Mouse (Mus musculus) limb, embryonic 12.5 days (tissue): ENCODE measurements around the gene 1520401A03Rik. TPM values are rescaled to one million over a fixed set of nuclear protein-coding genes. Genes with fewer than 3 reads are reported as not detected.

ENCODE experiments used
- ATAC-seq: fragments of 200-750 bp; cut with Nextera tagmentation; 2 replicates; pipeline ENCODE4 v1.8.0; 2017; ENCODE audit warnings: low read depth, moderate TSS enrichment; ENCODE audit not compliant: insufficient number of reproducible peaks, insufficient read depth, low FRiP score, low TSS enrichment
- H3K27ac ChIP-seq: fragments of 300-500 bp; sonication (generic); 2 replicates; pipeline ENCODE4 v1.5.1; 2016; ENCODE audit warnings: mild to moderate bottlenecking, moderate library complexity
- H3K27me3 ChIP-seq: fragments of 300-500 bp; sonication (generic); 2 replicates; pipeline ENCODE4 v1.6.1; 2016; ENCODE audit warnings: mild to moderate bottlenecking, moderate library complexity
- H3K36me3 ChIP-seq: fragments of 300-500 bp; sonication (generic); 2 replicates; pipeline ENCODE4 v1.6.1; 2016; ENCODE audit warnings: mild to moderate bottlenecking, moderate library complexity
- H3K4me1 ChIP-seq: fragments of 300-500 bp; sonication (generic); replicated peaks from 2 replicates; pipeline ENCODE4 v1.6.1; 2016
- H3K4me2 ChIP-seq: fragments of 300-500 bp; sonication (generic); 2 replicates; pipeline ENCODE4 v1.6.1; 2016; ENCODE audit warnings: mild to moderate bottlenecking, moderate library complexity
- H3K4me3 ChIP-seq: fragments of 300-500 bp; sonication (generic); replicated peaks from 2 replicates; pipeline ENCODE4 v1.5.1; 2016; ENCODE audit warnings: mild to moderate bottlenecking
- H3K9ac ChIP-seq: fragments of 300-500 bp; sonication (generic); replicated peaks from 2 replicates; pipeline ENCODE4 v1.6.1; 2016; ENCODE audit warnings: mild to moderate bottlenecking, moderate library complexity
- H3K9me3 ChIP-seq: fragments of 300-500 bp; sonication (generic); 2 replicates; pipeline ENCODE4 v1.6.1; 2016; ENCODE audit warnings: mild to moderate bottlenecking, moderate library complexity
- WGBS: fragments of 180-500 bp; shearing (Covaris S2); methylation state at CpG from one replicate; pipeline ENCODE4 v1.1.7; 2016; 5-methylcytosine and 5-hydroxymethylcytosine counted together
- polyA plus RNA-seq: library from polyadenylated mRNA; unstranded; fragments of >200 nt; fragmentation: Nextera tagmentation; extraction: Ambion mirVana; gene quantifications from 2 replicates; pipeline ENCODE4 v1.2.1, GENCODE M21; 2016

Gene 1520401A03Rik
- polyA plus RNA-seq, 1 experiment from 2014 or later: 1.8 TPM

- no peak for ATAC-seq
- H3K4me1 ChIP-seq: 0 out of 2 replicates have a peak, but pooled peaks cover 10% of the 10 kb centered on the region
- no peak overlapping the region for H3K9ac ChIP-seq
- no peak overlapping the region for H3K27ac ChIP-seq
- 3% methylated on average over 14 of the region's 14 CpGs for WGBS
- H3K4me2 ChIP-seq: peak overlapping the region; percentile 27
- no peaks in the 10 kb centered on the region for H3K9me3 ChIP-seq
- peaks cover 42% of the 10 kb centered on the region for H3K27me3 ChIP-seq
- no peak overlapping the region for H3K4me3 ChIP-seq
- H3K36me3 ChIP-seq: no peaks in the 10 kb centered on the region
Observed at GRCm38 (mm10) chr17:23660876-23661200, 61.7 kb downstream of the 1520401A03Rik start.

- H3K9me3 ChIP-seq: no peaks in the 10 kb centered on the region
- peaks cover 42% of the 10 kb centered on the region for H3K27me3 ChIP-seq
- 5% methylated on average over 27 of the region's 27 CpGs for WGBS
- H3K4me1 ChIP-seq: 0 out of 2 replicates have a peak, but pooled peaks cover 10% of the 10 kb centered on the region
- H3K4me3 ChIP-seq: no peak within 1 kb of the TSS
- H3K36me3 ChIP-seq: no peaks in the 10 kb centered on the region
- peak within 1 kb of the TSS; percentile 27 for H3K4me2 ChIP-seq
- ATAC-seq: no peak
- H3K9ac ChIP-seq: no peak within 1 kb of the TSS
- no peak within 1 kb of the TSS for H3K27ac ChIP-seq
Observed at GRCm38 (mm10) chr17:23660117-23660875, 62.3 kb downstream of the 1520401A03Rik start, which contains the start of gene Bicdl2. Gene Bicdl2, plus strand, starts transcription at chr17:23660506.

- no peaks in the 10 kb centered on the region for H3K36me3 ChIP-seq
- H3K27me3 ChIP-seq: peaks cover 42% of the 10 kb centered on the region
- no peak overlapping the region for H3K4me3 ChIP-seq
- H3K4me1 ChIP-seq: 0 out of 2 replicates have a peak, but pooled peaks cover 3% of the 10 kb centered on the region
- no peak overlapping the region for H3K9ac ChIP-seq
- no peak for ATAC-seq
- no peaks in the 10 kb centered on the region for H3K9me3 ChIP-seq
- H3K4me2 ChIP-seq: no peak overlapping the region
- no peak overlapping the region for H3K27ac ChIP-seq
- WGBS: 81% methylated on average over 3 of the region's 3 CpGs
Observed at GRCm38 (mm10) chr17:23658450-23658849, 64.1 kb downstream of the 1520401A03Rik start.

Other genes starting within 250 kb of the 1520401A03Rik start
- not detected in 2 replicates for gene Vmn2r117, start 243.1 kb downstream of the 1520401A03Rik start, polyA plus RNA-seq
- 24.7 and 26.6 TPM in 2 replicates for gene Zfp213, start 158.5 kb downstream of the 1520401A03Rik start, polyA plus RNA-seq
- gene Zfp13, start 123.3 kb downstream of the 1520401A03Rik start, polyA plus RNA-seq: 22.0 and 25.5 TPM in 2 replicates
- gene Zscan10, start 121.9 kb downstream of the 1520401A03Rik start, polyA plus RNA-seq: 0.37 and 0.45 TPM in 2 replicates
- 0.92 and 0.99 TPM in 2 replicates for gene Mmp25, start 77.5 kb downstream of the 1520401A03Rik start, polyA plus RNA-seq
- gene Bicdl2, start 62.3 kb downstream of the 1520401A03Rik start, polyA plus RNA-seq: 1.2 and 1.3 TPM in 2 replicates
- gene Hcfc1r1, start 49.2 kb downstream of the 1520401A03Rik start, polyA plus RNA-seq: 48.6 and 51.7 TPM in 2 replicates
- 55.1 and 56.3 TPM in 2 replicates for gene Thoc6, start 48.9 kb downstream of the 1520401A03Rik start, polyA plus RNA-seq
- gene Tnfrsf12a, start 45.3 kb downstream of the 1520401A03Rik start, polyA plus RNA-seq: 5.7 and 7.6 TPM in 2 replicates
- gene Cldn6, start 43.5 kb downstream of the 1520401A03Rik start, polyA plus RNA-seq: 19.9 and 22.7 TPM in 2 replicates
- gene Cldn9, start 38.8 kb downstream of the 1520401A03Rik start, polyA plus RNA-seq: 5.6 and 6.4 TPM in 2 replicates
- 49.1 and 53.1 TPM in 2 replicates for gene Pkmyt1, start 3.6 kb upstream of the 1520401A03Rik start, polyA plus RNA-seq
- 11.6 and 13.6 TPM in 2 replicates for gene Paqr4, start 18.1 kb upstream of the 1520401A03Rik start, polyA plus RNA-seq
- 30.0 and 34.8 TPM in 2 replicates for gene Kremen2, start 23.1 kb upstream of the 1520401A03Rik start, polyA plus RNA-seq
- 136 and 140 TPM in 2 replicates for gene Flywch1, start 48.8 kb upstream of the 1520401A03Rik start, polyA plus RNA-seq
- gene Flywch2, start 63.3 kb upstream of the 1520401A03Rik start, polyA plus RNA-seq: 71.0 and 76.7 TPM in 2 replicates
- 639 and 703 TPM in 2 replicates for gene Srrm2, start 67.7 kb upstream of the 1520401A03Rik start, polyA plus RNA-seq
- 1,179 and 1,231 TPM in 2 replicates for gene Elob, start 106.4 kb upstream of the 1520401A03Rik start, polyA plus RNA-seq
- not detected in 2 replicates for gene Prss33, start 113.3 kb upstream of the 1520401A03Rik start, polyA plus RNA-seq
- not detected in 2 replicates for gene Prss32, start 121.1 kb upstream of the 1520401A03Rik start, polyA plus RNA-seq
- gene Prss41, start 121.4 kb upstream of the 1520401A03Rik start, polyA plus RNA-seq: 1.7 and 3.1 TPM in 2 replicates
- gene Prss21, start 145.3 kb upstream of the 1520401A03Rik start, polyA plus RNA-seq: not detected in 2 replicates
- gene Dcpp1, start 158.1 kb upstream of the 1520401A03Rik start, polyA plus RNA-seq: not detected in 2 replicates
- not detected in 2 replicates for gene Dcpp2, start 158.1 kb upstream of the 1520401A03Rik start, polyA plus RNA-seq
- gene Dcpp3, start 194.7 kb upstream of the 1520401A03Rik start, polyA plus RNA-seq: not detected in 2 replicates
- gene Sbp, start 218.9 kb upstream of the 1520401A03Rik start, polyA plus RNA-seq: not detected in 2 replicates
- not detected in 2 replicates for gene Sbpl, start 232.5 kb upstream of the 1520401A03Rik start, polyA plus RNA-seq